Mouse (Mus musculus) bone marrow macrophage, adult 2 months (primary cell): ENCODE measurements around the gene Mylpf.

Experiments used
- CTCF ChIP-seq: IDR thresholded peaks from 2 replicates; pipeline ENCODE4 v1.5.1; 2012; ENCODE audit warnings: low read depth, mild to moderate bottlenecking, low read length, moderate library complexity
- POLR2A ChIP-seq: IDR thresholded peaks from 2 replicates; pipeline ENCODE4 v1.6.1; 2012; ENCODE audit warnings: mild to moderate bottlenecking, low read depth, low read length, borderline replicate concordance

GRCm38 (mm10) chr7:127162546-127162945 is 46.1 kb upstream of the Mylpf start:
- no peak for TF ChIP-seq CTCF
- TF ChIP-seq POLR2A = no peak
